10 mouse cellular contexts compared by ENCODE assay signal in genomic region chr6:136165443-136166077, GRCm38 (mm10). TPM values are rescaled to one million over a fixed set of nuclear protein-coding genes. Genes with fewer than 3 reads are reported as not detected.
DNase-seq lines count a peak whose midpoint lies in the region; ATAC-seq and TF ChIP-seq lines count a peak whose summit lies in the region.
"Had no signal": no experiment of that assay in that cellular context is flagged by ENCODE, and none has a peak within 500 bp of the region (broad histone marks: within the 10 kb centered on the region; RNA-seq: fewer than 3 reads in every experiment).

No protein-coding gene starts in this region.

- H3K9ac ChIP-seq in heart, adult 2 months (ENCODE audit: low read depth, low read length): no peak overlapping the region
- H3K9ac ChIP-seq in heart, embryonic 12.5 days: no peak overlapping the region
- H3K9ac ChIP-seq in forebrain, embryonic 15.5 days (replicated peaks): no peak overlapping the region
- H3K9ac ChIP-seq: kidney, embryonic 15.5 days had no signal

- H3K27ac ChIP-seq in heart, adult 2 months: no peak overlapping the region
- H3K27ac ChIP-seq in heart, embryonic 12.5 days (ENCODE audit: poor library complexity, severe bottlenecking): no peak overlapping the region
- peak overlapping the region; percentile 38; the same call in 1 of the 2 replicates for H3K27ac ChIP-seq in forebrain, embryonic 15.5 days (replicated peaks)
- H3K27ac ChIP-seq: kidney, embryonic 15.5 days had no signal

- no peak overlapping the region for H3K4me3 ChIP-seq in heart, adult 2 months
- H3K4me3 ChIP-seq in heart, embryonic 12.5 days: no peak overlapping the region
- peak overlapping the region; percentile 27 for H3K4me3 ChIP-seq in forebrain, embryonic 15.5 days
- H3K4me3 ChIP-seq: kidney, embryonic 15.5 days had no signal

- peak; percentile 8 to 35 for DNase-seq in heart, adult 2 months
- DNase-seq in NIH3T3 (ENCODE audit: low read depth): peak; percentile 5
- peak; percentile 63 for DNase-seq in layer of hippocampus, adult 9-11 months
- no peak for DNase-seq in MN1 (ENCODE audit: low spot score)
- DNase-seq in thymus, postnatal 10 days (ENCODE audit: low spot score in 2 of 2): no peak

- no peak for TF ChIP-seq EP300 in heart, adult 2 months (IDR thresholded peaks at IDR 0.05; ENCODE audit: insufficient read depth, low read depth, low read length)

- no peaks in the 10 kb centered on the region for H3K27me3 ChIP-seq in heart, adult 2 months (ENCODE audit: control insufficient read depth, insufficient read depth, low read length)
- peaks cover 25% of the 10 kb centered on the region for H3K27me3 ChIP-seq in heart, embryonic 12.5 days (replicated peaks)
- no peaks in the 10 kb centered on the region for H3K27me3 ChIP-seq in forebrain, embryonic 15.5 days

- no peak overlapping the region for H3K4me2 ChIP-seq in heart, embryonic 12.5 days
- peak overlapping the region; percentile 42 for H3K4me2 ChIP-seq in forebrain, embryonic 15.5 days (replicated peaks)
- H3K4me2 ChIP-seq: kidney, embryonic 15.5 days had no signal

- no peaks in the 10 kb centered on the region for H3K9me3 ChIP-seq in heart, embryonic 12.5 days (replicated peaks)
- no peaks in the 10 kb centered on the region for H3K9me3 ChIP-seq in forebrain, embryonic 15.5 days
- H3K9me3 ChIP-seq: kidney, embryonic 15.5 days had no signal

- H3K36me3 ChIP-seq in heart, adult 2 months (ENCODE audit: control insufficient read depth, insufficient read depth, low read length): no peaks in the 10 kb centered on the region
- H3K36me3 ChIP-seq in heart, embryonic 12.5 days: no peaks in the 10 kb centered on the region
- no peaks in the 10 kb centered on the region for H3K36me3 ChIP-seq in forebrain, embryonic 15.5 days
- H3K36me3 ChIP-seq: kidney, embryonic 15.5 days had no signal

- H3K4me1 ChIP-seq in heart, adult 2 months (ENCODE audit: control insufficient read depth, insufficient read depth, low read length): no peaks in the 10 kb centered on the region
- H3K4me1 ChIP-seq in heart, embryonic 12.5 days (replicated peaks): no peaks in the 10 kb centered on the region
- H3K4me1 ChIP-seq in forebrain, embryonic 15.5 days: peaks cover 77% of the 10 kb centered on the region
- H3K4me1 ChIP-seq: kidney, embryonic 15.5 days had no signal

- TF ChIP-seq CTCF in heart, adult 2 months (IDR thresholded peaks at IDR 0.05): no peak

- ATAC-seq in heart, embryonic 12.5 days (ENCODE audit: insufficient number of reproducible peaks, low FRiP score): no peak
- peak; percentile 83 for ATAC-seq in forebrain, embryonic 15.5 days (replicated peaks)
- no peak for ATAC-seq in erythroid progenitor cell, adult 5-6 weeks (replicated peaks; ENCODE audit: low FRiP score, poor library complexity, severe bottlenecking)

- TF ChIP-seq POLR2A in heart, adult 2 months (IDR thresholded peaks at IDR 0.05; ENCODE audit: insufficient read depth, low read depth, low read length): no peak

- 59% methylated on average over 9 of the region's 9 CpGs for WGBS in heart, adult 2 months
- 78% methylated on average over 9 of the region's 9 CpGs for WGBS in heart, embryonic 12.5 days
- 24% methylated on average over 9 of the region's 9 CpGs for WGBS in forebrain, embryonic 15.5 days

- intact Hi-C loops in heart, adult 2 months (cut with DNase I): no loop called here

- H3K79me2 ChIP-seq in heart, adult 2 months (replicated peaks; ENCODE audit: control insufficient read depth, insufficient read depth, low read length): no peaks in the 10 kb centered on the region

RNA-seq across cellular contexts. Expression of gene Grin2b, which starts 7.8 kb away (rescaled TPM):
- not detected for total RNA-seq in heart, adult 2 months (2021)
- under 0.01 and 0.02 TPM in 2 replicates for polyA plus RNA-seq in heart, adult 2 months (2012; rRNA removed)
- 0.12 and 0.20 TPM in 2 replicates for polyA plus RNA-seq in heart, embryonic 12.5 days (2016; fragmentation: Nextera tagmentation; extraction: Ambion mirVana)
- 88.2 and 92.1 TPM in 2 replicates for polyA plus RNA-seq in forebrain, embryonic 15.5 days (2015; fragmentation: Nextera tagmentation; extraction: Ambion mirVana)
- total RNA-seq in erythroid progenitor cell, adult 5-6 weeks (2015; ENCODE audit: low replicate concordance): not detected in 2 replicates
- not detected in 2 replicates for total RNA-seq in erythroid progenitor cell, adult 5-6 weeks (2017; ENCODE audit: low replicate concordance)
- polyA plus RNA-seq: liver, embryonic 16.5 days had no signal

Comparison
In these comparisons a context has a peak if more than half of its experiments do, and no peak if none do; other contexts are left out.
1. DNase-seq: peak in heart, adult 2 months (2 of 2), NIH3T3 (single experiment) and layer of hippocampus, adult 9-11 months (single experiment); none in MN1 (single experiment) and thymus, postnatal 10 days (0 of 2).
2. RNA of gene Grin2b, which starts 7.8 kb away (polyA plus RNA-seq): 88.2 to 92.1 TPM in forebrain, embryonic 15.5 days; 0.12 to 0.20 TPM in heart, embryonic 12.5 days and under 0.01 to 0.02 TPM in heart, adult 2 months; every median in the first group is over 10 times any median in the second.